Mouse (Mus musculus) kidney, adult 2 months (tissue): ENCODE data around the gene Epyc.

Experiments
- CTCF ChIP-seq: fragments of 200-500 bp; conservative IDR thresholded peaks from 2 replicates; pipeline ENCODE4 v1.5.1; 2011; ENCODE audit warnings: low read depth, mild to moderate bottlenecking, control low read depth, low read length, moderate library complexity, mixed read lengths; ENCODE audit not compliant: insufficient read depth, insufficient read length
- POLR2A ChIP-seq: fragments of 200-500 bp; IDR thresholded peaks from one replicate; pipeline ENCODE4 v1.6.1; 2011; ENCODE audit warnings: low read depth, low read length, control low read depth

DNA sequence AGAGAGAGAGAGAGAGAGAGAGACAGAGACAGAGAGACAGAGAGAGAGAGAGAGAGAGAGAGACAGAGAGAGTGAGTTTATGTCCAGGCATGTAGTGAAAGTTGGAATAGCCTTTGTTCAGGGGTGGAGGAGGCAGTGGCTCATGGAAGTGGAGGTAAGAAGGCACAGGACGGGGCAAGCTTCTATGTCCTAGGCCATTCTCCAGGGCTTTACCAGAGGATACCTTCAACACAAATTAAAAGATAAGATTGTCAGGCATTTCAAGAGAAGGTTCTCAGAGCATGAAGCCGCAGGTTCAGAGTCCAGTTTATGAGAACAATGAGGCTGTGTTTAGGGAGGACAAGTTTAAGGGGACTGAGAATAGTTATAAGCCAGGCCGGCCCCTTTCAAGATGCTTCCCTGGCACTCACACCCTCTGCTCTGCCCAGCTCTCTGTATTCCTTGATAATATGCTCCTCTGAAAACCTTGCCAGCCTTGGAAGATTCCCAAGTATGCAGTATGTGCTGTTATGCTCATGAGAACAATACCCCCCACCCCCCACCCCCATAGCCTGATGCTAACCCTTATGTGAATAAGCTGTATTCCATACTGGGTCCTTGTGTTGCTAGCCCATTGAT lies 71.5 kb downstream of the Epyc start:
- TF ChIP-seq CTCF (no peak), POLR2A (no peak)
